Mouse (Mus musculus): ENCODE data around the gene Dlgap4.

Gene Dlgap4

DNA sequence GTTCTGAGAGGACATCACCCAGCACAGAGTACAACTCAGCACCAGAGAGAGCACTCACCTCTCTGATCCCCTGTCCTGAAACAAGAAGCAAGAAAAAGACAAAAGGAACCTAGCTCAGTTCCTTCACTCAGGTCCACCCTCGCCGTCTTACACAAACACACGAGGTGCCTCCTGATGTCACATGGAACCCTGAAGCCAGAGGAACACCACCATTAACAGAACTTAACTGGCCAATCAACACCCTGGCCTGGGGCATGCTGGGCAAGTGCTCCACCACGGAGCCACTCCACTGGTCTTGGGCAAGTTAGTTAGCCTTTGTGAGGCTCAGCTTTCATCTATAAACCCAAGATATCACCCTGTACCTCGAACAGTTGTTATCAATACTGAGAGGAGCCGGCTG is 193.4 kb downstream of the Dlgap4 start:
- DNase-seq (ENCODE audit: low spot score) = no peak

DNA sequence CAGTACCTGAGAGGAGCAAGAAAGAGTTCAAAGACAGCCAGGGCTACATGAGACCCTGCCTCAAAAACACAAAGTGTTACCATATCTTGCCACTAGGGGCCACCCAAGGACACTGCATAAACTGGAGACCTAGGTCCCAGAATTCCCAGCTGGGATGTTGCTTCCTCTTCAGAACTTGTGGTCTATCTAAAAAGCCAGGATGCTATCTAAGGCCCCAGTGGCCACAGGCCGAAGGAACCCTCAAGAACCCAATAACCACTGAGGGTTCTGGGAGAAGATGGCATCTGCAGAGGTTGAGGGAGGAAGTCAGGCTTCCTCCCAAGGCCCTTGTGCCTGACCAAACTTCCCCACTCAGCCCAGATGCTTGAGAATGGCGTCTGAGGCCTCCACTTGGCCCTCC is 196.1 kb downstream of the Dlgap4 start:
- DNase-seq (ENCODE audit: low spot score) = peak; percentile 59

DNA sequence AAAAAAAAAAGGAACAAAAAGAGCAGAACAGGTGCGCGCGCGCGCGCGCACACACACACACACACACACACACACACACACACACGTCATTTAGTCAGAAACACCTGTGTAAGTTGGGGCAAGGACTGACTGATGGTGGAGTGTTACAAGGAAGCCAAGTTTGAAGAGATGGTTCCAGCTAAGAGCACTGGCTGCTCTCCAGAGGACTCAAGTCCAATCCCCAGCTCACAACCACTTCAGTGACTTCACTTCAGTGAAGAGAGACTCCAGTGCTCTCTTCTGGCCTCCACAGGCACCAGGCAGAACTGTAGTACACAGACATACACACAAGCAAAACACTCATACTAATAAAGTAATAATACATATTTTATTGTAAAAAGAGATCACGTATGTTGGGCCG is 197.2 kb downstream of the Dlgap4 start:
- DNase-seq (ENCODE audit: low spot score) = no peak

DNA sequence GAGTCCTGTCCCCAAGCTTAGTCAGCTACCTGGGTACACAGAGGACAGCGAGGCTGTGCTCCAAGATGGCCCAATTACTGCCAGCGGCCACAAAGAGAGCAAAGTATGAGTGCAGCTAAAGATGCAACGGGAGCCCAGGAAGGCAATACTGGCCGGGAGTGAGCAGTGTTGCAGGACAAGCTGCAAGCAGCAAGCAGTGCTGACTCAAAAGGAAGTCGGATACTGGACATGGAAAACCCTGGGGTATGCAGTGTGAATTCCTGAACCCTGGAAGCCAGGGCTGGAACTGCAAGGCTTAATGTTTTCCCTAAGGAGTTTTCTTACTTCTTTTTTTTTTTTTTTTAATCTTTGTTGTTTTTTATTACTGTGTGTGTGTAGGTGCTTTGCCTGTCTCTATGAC is 198.1 kb downstream of the Dlgap4 start:
- DNase-seq (ENCODE audit: low spot score) = no peak

All from urinary bladder, postnatal 25 days (tissue).